Mouse (Mus musculus) liver, postnatal 0 days (tissue): Measurements from ENCODE around the gene Aatf.

Experiments
- CTCF ChIP-seq: sonication (generic); IDR thresholded peaks from 2 replicates; pipeline ENCODE4 v1.5.1; 2016; ENCODE audit warnings: antibody characterized with exemption, low read depth
- EP300 ChIP-seq: IDR thresholded peaks from 2 replicates; pipeline ENCODE4 v1.6.1; 2016; ENCODE audit warnings: antibody characterized with exemption, low read depth, mild to moderate bottlenecking

- no peak for TF ChIP-seq CTCF
- TF ChIP-seq EP300 = no peak
Observed at GRCm38 (mm10) chr11:84412201-84412934, 101.0 kb downstream of the Aatf start.
